Mouse (Mus musculus): ENCODE measurements around the gene Cdkn1b. TPM values are rescaled to one million over a fixed set of nuclear protein-coding genes. Genes with fewer than 3 reads are reported as not detected.

Cdkn1b gene
- polyA plus RNA-seq, 1 experiment from 2014 or later = 14.1 TPM

DNA sequence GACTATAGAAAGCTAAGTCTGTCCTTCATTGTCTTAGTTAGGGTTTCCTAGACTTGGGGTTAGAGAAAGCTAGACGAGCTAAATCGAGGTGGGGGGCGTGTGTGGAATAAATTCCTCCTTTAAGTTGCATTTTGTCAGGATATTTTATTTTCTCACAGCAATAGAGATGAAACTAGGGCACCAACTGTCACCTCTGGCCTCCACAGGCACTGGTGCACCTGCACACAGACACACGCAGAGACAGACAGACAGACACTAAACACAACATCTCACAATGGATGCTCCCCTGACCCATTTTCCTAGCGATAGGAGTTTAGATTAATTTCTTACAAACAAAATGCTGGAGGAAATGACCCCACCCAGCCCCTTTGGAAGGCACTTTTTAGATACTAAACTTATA lies 46.5 kb downstream of the Cdkn1b start:
- DNase-seq (no peak), ATAC-seq (no peak)
- H3K4me2 ChIP-seq (ENCODE audit: low read depth, low read length) = no peak overlapping the region
- H3K36me3 ChIP-seq (replicated peaks; ENCODE audit: insufficient read depth, low read length) = no peaks in the 10 kb centered on the region
- H3K27me3 ChIP-seq (ENCODE audit: insufficient read depth, low read length) = no peaks in the 10 kb centered on the region
- H3K27ac ChIP-seq (ENCODE audit: low read depth) = no peak overlapping the region
- 78% methylated on average over 5 of the region's 5 CpGs for WGBS (ENCODE audit: insufficient replicate concordance)
- no peaks in the 10 kb centered on the region for H3K4me1 ChIP-seq (ENCODE audit: insufficient read depth)
- TF ChIP-seq EP300 (IDR thresholded peaks at IDR 0.05; ENCODE audit: low read depth) = no peak
- TF ChIP-seq CTCF (IDR thresholded peaks at IDR 0.05; ENCODE audit: low read depth) = no peak
- H3K9ac ChIP-seq (replicated peaks) = no peak overlapping the region
- H3K4me3 ChIP-seq (ENCODE audit: low read depth, low read length) = no peak overlapping the region
- no peaks in the 10 kb centered on the region for H3K9me3 ChIP-seq (ENCODE audit: low read length)

DNA sequence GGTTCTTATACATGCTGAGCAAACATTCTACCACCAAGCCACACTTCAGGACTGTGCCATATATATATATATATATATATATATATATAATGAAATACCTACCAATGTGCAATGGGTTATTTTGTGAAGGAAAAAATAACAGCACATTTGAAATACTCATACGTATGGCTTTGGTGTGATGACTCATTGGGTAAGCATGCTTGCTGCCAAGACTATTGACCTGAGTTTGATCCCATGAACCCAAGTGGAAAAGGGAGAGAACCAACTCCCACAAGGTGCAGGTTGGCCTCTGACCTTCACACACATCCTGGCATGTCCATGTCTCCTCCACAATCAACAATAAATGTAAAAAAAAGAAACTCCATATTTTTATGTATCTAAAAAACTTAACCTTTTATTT lies 48.1 kb downstream of the Cdkn1b start:
- no peak for DNase-seq
- 63% methylated on average over 1 of the region's 1 CpGs for WGBS (ENCODE audit: insufficient replicate concordance)
- Histone ChIP-seq H3K36me3 (replicated peaks; ENCODE audit: insufficient read depth, low read length) (no peaks in the 10 kb centered on the region), H3K27me3 (ENCODE audit: insufficient read depth, low read length) (no peaks in the 10 kb centered on the region), H3K4me2 (ENCODE audit: low read depth, low read length) (no peak overlapping the region), H3K9ac (replicated peaks) (no peak overlapping the region), H3K4me3 (ENCODE audit: low read depth, low read length) (no peak overlapping the region), H3K4me1 (ENCODE audit: insufficient read depth) (no peaks in the 10 kb centered on the region), H3K27ac (ENCODE audit: low read depth) (no peak overlapping the region), H3K9me3 (ENCODE audit: low read length) (no peaks in the 10 kb centered on the region)
- ATAC-seq = no peak
- TF ChIP-seq CTCF (IDR thresholded peaks at IDR 0.05; ENCODE audit: low read depth) (no peak), EP300 (IDR thresholded peaks at IDR 0.05; ENCODE audit: low read depth) (no peak)

DNA sequence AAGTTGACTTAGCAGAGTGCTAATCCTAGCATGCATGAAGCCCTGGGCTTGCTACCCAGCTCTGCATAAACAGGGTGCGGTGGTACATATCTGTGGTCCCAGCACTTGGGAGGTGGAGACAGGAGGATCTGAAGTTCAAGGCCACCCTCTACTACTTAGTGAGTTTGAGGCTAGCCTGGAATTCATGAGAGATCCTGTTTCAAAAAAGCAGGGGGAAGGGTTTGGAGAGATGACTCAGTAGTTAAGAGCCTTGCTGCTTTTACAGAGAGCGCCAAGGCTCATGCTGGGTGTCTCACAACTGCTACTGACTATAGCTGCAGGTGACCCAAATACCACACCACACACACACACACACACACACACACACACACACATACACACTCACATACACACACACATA lies 49.3 kb downstream of the Cdkn1b start:
- Histone ChIP-seq H3K9ac (replicated peaks) (no peak overlapping the region), H3K4me3 (ENCODE audit: low read depth, low read length) (no peak overlapping the region), H3K4me1 (ENCODE audit: insufficient read depth) (no peaks in the 10 kb centered on the region), H3K27me3 (ENCODE audit: insufficient read depth, low read length) (no peaks in the 10 kb centered on the region), H3K4me2 (ENCODE audit: low read depth, low read length) (no peak overlapping the region), H3K27ac (ENCODE audit: low read depth) (no peak overlapping the region), H3K9me3 (ENCODE audit: low read length) (no peaks in the 10 kb centered on the region), H3K36me3 (replicated peaks; ENCODE audit: insufficient read depth, low read length) (no peaks in the 10 kb centered on the region)
- DNase-seq (no peak), ATAC-seq (no peak)
- TF ChIP-seq EP300 (IDR thresholded peaks at IDR 0.05; ENCODE audit: low read depth) (no peak), CTCF (IDR thresholded peaks at IDR 0.05; ENCODE audit: low read depth) (no peak)
- 95% methylated on average over 2 of the region's 2 CpGs for WGBS (ENCODE audit: insufficient replicate concordance)

DNA sequence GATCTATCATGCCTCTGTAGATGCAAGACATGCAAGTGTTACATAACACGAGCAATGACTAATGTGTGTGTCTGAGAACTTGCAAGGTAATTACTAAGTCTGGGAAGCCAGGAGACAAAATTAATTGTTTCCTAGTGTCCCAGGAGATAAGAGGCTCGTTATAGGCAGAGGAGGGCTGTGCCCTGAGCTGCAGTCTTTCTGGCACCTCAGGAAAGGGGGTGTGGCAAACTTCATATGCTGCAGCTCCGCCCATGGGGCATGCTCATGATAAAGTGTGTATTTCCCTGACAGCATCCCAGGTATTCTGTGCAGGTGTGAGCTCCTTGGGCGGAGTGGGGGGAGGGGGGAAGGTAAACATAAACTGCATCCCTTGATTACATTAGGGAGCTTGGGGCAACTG lies 51.9 kb downstream of the Cdkn1b start:
- Histone ChIP-seq H3K4me2 (ENCODE audit: low read depth, low read length) (no peak overlapping the region), H3K9ac (replicated peaks) (no peak overlapping the region), H3K4me1 (ENCODE audit: insufficient read depth) (no peaks in the 10 kb centered on the region), H3K27ac (ENCODE audit: low read depth) (no peak overlapping the region), H3K27me3 (ENCODE audit: insufficient read depth, low read length) (no peaks in the 10 kb centered on the region), H3K36me3 (replicated peaks; ENCODE audit: insufficient read depth, low read length) (no peaks in the 10 kb centered on the region), H3K9me3 (ENCODE audit: low read length) (no peaks in the 10 kb centered on the region), H3K4me3 (ENCODE audit: low read depth, low read length) (no peak overlapping the region)
- TF ChIP-seq CTCF (IDR thresholded peaks at IDR 0.05; ENCODE audit: low read depth) (no peak), EP300 (IDR thresholded peaks at IDR 0.05; ENCODE audit: low read depth) (no peak)
- no peak for ATAC-seq
- no peak for DNase-seq
- 38% methylated on average over 4 of the region's 4 CpGs for WGBS (ENCODE audit: insufficient replicate concordance)

Other genes with a start within 250 kb of the Cdkn1b start
- gene Dusp16, start 127.8 kb upstream of the Cdkn1b start, polyA plus RNA-seq (2015; fragmentation: Nextera tagmentation; extraction: Ambion mirVana) = 4.5 and 5.3 TPM in 2 replicates
- gene Crebl2, start 90.2 kb upstream of the Cdkn1b start, polyA plus RNA-seq (2015; fragmentation: Nextera tagmentation; extraction: Ambion mirVana) = 6.3 and 6.6 TPM in 2 replicates
- gene Gpr19, start 21.8 kb upstream of the Cdkn1b start, polyA plus RNA-seq (2015; fragmentation: Nextera tagmentation; extraction: Ambion mirVana) = 4.6 and 4.8 TPM in 2 replicates
- gene Apold1, start 61.3 kb downstream of the Cdkn1b start, polyA plus RNA-seq (2015; fragmentation: Nextera tagmentation; extraction: Ambion mirVana) = 2.4 and 2.5 TPM in 2 replicates
- 32.5 and 34.8 TPM in 2 replicates for gene Ddx47, start 91.2 kb downstream of the Cdkn1b start, polyA plus RNA-seq (2015; fragmentation: Nextera tagmentation; extraction: Ambion mirVana)
- 0.21 and 0.32 TPM in 2 replicates for gene Gprc5a, start 145.2 kb downstream of the Cdkn1b start, polyA plus RNA-seq (2015; fragmentation: Nextera tagmentation; extraction: Ambion mirVana)
- gene Gprc5d, start 197.9 kb downstream of the Cdkn1b start, polyA plus RNA-seq (2015; fragmentation: Nextera tagmentation; extraction: Ambion mirVana) = 0.11 and 0.13 TPM in 2 replicates

Data from liver, postnatal 0 days (tissue).